Mouse (Mus musculus) regulatory T cell (primary cell): ENCODE measurements around the gene Cabp1.

Source experiments
- in situ Hi-C: fragments of 300-600 bp; cut with MboI, MseI; formaldehyde crosslinking; loops from one replicate; pipeline ENCODE4 v1.15.1; 2025; ENCODE audit warnings: high pct_unique_total_duplicates

The Cabp1 gene

GRCm38 (mm10) chr5:115210380-115210779 lies 16.2 kb upstream of the Cabp1 start:
- in situ Hi-C loops = no loop called here

GRCm38 (mm10) chr5:115208601-115209000 lies 14.4 kb upstream of the Cabp1 start:
- in situ Hi-C loops = no loop called here

DNA sequence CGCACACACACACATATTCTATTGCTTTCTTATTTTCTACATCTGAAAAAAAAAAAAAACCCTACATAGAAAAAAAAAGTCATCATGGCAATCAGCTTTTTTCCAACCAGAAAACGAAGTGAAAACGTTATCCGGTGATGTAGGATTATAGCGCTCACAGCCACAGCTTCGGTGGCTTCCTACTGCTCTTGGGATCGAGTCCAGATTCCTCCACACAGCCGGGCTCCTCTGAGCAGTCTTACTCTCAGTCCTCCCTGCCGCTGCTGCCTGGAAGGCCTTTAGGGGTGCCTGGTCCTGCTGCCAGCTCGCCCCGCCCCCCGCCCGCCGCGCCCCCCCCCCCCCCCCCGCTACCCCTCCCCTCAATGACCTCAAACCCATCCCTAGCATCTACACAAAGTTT lies 13.7 kb upstream of the Cabp1 start:
- in situ Hi-C loops = no loop called here

- in situ Hi-C loops = no loop called here
These were observed 13.1 kb upstream of the Cabp1 start for GRCm38 (mm10) chr5:115207244-115207643.

- in situ Hi-C loops = no loop called here
These were observed 10.6 kb upstream of the Cabp1 start for GRCm38 (mm10) chr5:115204562-115205311.

DNA sequence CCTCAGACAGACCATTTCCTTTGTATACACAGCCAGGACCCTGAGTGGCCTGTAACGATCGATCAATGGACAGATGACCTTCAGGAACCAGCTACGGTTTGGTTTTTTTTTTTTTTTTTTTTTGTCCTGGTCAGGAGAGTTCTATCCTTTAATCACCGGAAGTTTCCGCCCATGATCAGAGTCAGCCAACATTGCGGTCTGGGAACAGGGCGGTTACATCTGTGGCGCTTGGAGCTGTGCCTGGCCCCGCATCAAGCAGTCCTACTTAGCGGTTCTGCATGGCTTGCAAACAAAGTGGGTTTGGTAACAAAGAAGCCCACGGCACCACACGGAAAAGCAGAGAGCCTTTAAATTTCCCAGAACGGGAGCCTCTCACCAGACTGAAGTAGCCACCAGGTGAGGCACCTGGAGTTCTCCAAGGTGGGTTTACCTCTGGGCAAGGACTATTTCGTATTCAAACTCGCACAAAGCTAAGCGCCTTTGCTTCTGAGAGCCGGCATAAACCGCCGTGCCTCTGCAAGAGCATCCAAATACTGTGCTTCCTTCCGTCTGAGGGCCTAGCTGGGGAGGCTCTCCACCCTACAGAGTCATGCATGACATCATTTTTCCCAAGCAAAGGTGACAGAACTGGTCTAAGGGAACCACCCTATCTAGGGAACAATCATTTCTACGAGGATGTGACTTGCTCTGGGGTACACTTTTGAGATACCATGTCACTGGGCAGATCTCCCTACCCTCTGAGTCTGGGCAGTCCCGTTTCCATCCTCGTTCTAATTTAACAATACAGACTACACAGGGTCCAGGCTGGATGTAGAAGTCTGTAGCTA lies 9.8 kb upstream of the Cabp1 start:
- in situ Hi-C loops = no loop called here

- in situ Hi-C loops = no loop called here
These were observed 543 bp upstream of the Cabp1 start for GRCm38 (mm10) chr5:115194626-115195221.

- in situ Hi-C loops = no loop called here
These were observed 955 bp downstream of the Cabp1 start for GRCm38 (mm10) chr5:115193226-115193625.

- in situ Hi-C loops = no loop called here
These were observed 1.4 kb downstream of the Cabp1 start for GRCm38 (mm10) chr5:115192828-115193195.

GRCm38 (mm10) chr5:115191880-115192827 lies 2.0 kb downstream of the Cabp1 start:
- in situ Hi-C loops = no loop called here

DNA sequence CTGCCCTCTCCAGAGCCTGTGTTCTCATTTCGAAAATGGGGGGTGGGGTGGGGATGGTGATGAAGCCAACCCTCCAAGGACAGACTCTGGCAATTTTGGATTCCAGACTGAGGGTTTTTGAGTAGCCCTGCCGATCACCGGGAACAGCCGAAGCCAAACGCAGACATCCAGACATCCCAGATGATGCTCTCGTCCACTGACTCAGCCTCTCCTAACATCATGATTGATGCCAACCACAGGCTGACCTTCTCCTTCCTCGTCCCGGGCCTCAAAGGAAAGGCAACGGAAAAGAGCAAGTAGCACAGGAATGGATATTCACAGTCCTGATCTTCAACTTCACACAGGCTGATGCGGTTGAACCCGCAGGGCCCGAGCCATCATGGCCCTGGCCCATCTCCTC lies 4.1 kb downstream of the Cabp1 start:
- in situ Hi-C loops = no loop called here

- in situ Hi-C loops = loop anchor here (5.0 kb wide), 2 partner anchors 38 to 62 kb away; no protein-coding TSS in a partner anchor
These were observed 5.4 kb downstream of the Cabp1 start for GRCm38 (mm10) chr5:115188824-115189223.

DNA sequence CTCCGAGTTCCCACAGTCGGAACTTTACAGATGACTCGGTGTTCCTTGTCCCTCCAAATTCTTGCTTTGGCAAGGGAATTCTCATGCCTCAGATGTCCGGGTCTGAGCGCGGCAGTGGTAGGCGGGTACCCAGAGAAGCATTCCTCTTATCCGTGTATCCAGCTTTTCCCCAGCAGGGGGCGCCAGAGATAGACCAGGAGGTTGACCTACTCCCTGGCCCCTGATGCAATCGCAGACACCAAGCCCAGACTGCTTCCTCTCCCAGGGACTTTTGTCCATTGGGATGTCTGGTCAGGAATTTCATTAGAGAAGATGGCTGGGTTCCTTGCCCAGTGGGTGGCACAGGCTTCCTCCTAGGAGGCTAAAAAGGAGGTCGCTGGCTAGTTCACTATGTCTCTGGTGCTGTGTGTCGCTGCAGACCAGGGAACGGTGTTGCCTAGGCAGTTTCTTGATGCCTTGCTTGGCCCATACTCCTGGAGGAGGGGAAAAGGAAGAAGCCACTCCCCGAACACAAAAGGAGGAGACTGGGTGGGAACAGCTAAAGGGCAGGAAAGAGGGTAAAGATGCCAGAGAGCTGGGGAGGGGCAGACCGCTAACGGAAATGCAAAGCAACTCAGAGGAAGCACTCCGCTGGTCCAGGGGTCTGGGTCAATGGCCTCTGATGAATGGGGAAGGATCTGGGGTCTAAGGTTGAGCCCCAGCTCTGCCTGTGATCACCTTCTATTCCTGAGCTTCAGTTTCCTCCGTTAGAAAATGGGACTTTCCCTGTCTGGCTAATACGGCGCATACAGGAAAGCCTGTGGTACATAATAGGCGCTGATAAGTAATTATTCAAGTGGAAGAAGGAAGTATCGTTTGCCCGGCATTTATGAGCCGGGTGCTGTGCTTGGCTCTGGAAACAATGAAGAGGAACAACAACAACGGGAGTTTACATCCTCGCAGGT lies 6.7 kb downstream of the Cabp1 start:
- in situ Hi-C loops = loop anchor here (5.0 kb wide), 2 partner anchors 40 to 60 kb away; no protein-coding TSS in a partner anchor

- in situ Hi-C loops = loop anchor here (5.0 kb wide), 2 partner anchors 41 to 59 kb away; no protein-coding TSS in a partner anchor
These were observed 7.7 kb downstream of the Cabp1 start for GRCm38 (mm10) chr5:115186371-115187073.

- in situ Hi-C loops = loop anchor here (5.0 kb wide), 2 partner anchors 43 to 57 kb away; no protein-coding TSS in a partner anchor
These were observed 9.5 kb downstream of the Cabp1 start for GRCm38 (mm10) chr5:115184726-115185125.

DNA sequence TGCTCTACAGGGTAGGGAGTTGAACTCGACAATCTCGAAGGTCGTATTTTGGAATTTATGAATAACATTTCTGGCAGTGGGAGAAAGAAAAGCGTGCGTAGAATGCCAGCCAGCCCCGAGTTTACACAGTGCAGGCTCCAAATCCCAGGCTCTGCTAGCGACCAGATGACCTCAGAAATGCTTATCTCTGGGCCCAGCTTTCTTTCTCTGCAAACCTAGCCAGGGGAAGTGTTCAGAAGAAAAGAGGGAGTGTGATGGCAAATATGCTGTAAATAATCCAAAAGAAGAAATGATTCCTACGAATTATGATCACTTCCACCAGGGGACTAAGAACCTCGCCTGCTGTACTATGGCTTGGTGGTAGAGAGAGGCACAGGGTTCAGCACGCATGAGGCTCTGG lies 10.7 kb downstream of the Cabp1 start:
- in situ Hi-C loops = no loop called here

DNA sequence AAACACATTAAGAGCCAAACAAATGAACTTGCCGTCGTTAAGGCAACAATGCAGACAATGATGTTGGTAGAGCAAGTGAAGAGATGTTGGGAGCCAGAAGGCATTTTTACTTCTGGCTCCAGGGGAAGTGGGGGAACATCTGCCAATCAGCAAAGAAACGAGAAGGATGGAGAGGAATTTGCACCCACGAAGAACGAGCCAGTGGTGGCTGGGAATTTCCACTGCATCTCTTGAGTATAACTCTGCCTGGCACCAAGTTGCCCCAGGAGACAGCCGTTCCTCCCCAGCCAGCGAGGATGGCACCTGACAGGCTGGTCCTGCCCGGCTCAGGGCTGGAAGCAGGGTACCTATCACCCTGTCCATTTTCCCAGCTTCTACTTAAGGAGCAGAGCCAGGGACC lies 11.3 kb downstream of the Cabp1 start:
- in situ Hi-C loops = no loop called here

GRCm38 (mm10) chr5:115181248-115181940 lies 12.8 kb downstream of the Cabp1 start:
- in situ Hi-C loops = no loop called here

GRCm38 (mm10) chr5:115179596-115179995 lies 14.6 kb downstream of the Cabp1 start:
- in situ Hi-C loops = no loop called here
